Mouse (Mus musculus) adrenal gland, postnatal 10 days (tissue): ENCODE data around the gene Zc3hav1l. TPM values are rescaled to one million over a fixed set of nuclear protein-coding genes. Genes with fewer than 3 reads are reported as not detected.
A peak's percentile ranks its signal among the peaks of the same experiment; 100 is the strongest.

Source experiments
- DNase-seq: peaks from one replicate; pipeline ENCODE4 v3.0.0; 2021; ENCODE audit warnings: mixed read lengths
- total RNA-seq, 2 experiments: library from RNA; stranded (reverse); gene quantifications; 2 replicates each; pipeline ENCODE4 v1.2.3; 2021

The Zc3hav1l gene
- total RNA-seq, 2 experiments from 2014 or later = 4.3 to 6.0 TPM

GRCm38 (mm10) chr6:38264466-38264865, 34.6 kb downstream of the Zc3hav1l start:
- DNase-seq = peak; percentile 25

- DNase-seq = no peak
Measured at GRCm38 (mm10) chr6:38263393-38264159, 35.5 kb downstream of the Zc3hav1l start.

GRCm38 (mm10) chr6:38261877-38262276, 37.2 kb downstream of the Zc3hav1l start:
- no peak for DNase-seq

GRCm38 (mm10) chr6:38257506-38257905, 41.6 kb downstream of the Zc3hav1l start:
- no peak for DNase-seq

GRCm38 (mm10) chr6:38256793-38257192, 42.3 kb downstream of the Zc3hav1l start:
- DNase-seq = no peak

- DNase-seq = no peak
Measured at GRCm38 (mm10) chr6:38255794-38256193, 43.3 kb downstream of the Zc3hav1l start.

- DNase-seq = peak; percentile 88
Measured at GRCm38 (mm10) chr6:38253736-38254641, 45.1 kb downstream of the Zc3hav1l start, which contains the start of gene D630045J12Rik. Gene D630045J12Rik, minus strand, starts transcription at chr6:38254009.

- DNase-seq = no peak
Measured at GRCm38 (mm10) chr6:38252766-38253735, 46.0 kb downstream of the Zc3hav1l start.

GRCm38 (mm10) chr6:38252139-38252538, 46.9 kb downstream of the Zc3hav1l start:
- no peak for DNase-seq

- no peak for DNase-seq
Measured at GRCm38 (mm10) chr6:38251464-38251863, 47.6 kb downstream of the Zc3hav1l start.

GRCm38 (mm10) chr6:38247362-38247761, 51.7 kb downstream of the Zc3hav1l start:
- DNase-seq = no peak

- DNase-seq = no peak
Measured at GRCm38 (mm10) chr6:38244806-38245205, 54.3 kb downstream of the Zc3hav1l start.

GRCm38 (mm10) chr6:38244167-38244566, 54.9 kb downstream of the Zc3hav1l start:
- DNase-seq = no peak

GRCm38 (mm10) chr6:38242833-38243232, 56.2 kb downstream of the Zc3hav1l start:
- no peak for DNase-seq

- no peak for DNase-seq
Measured at GRCm38 (mm10) chr6:38242295-38242830, 56.7 kb downstream of the Zc3hav1l start.

GRCm38 (mm10) chr6:38241508-38241907, 57.6 kb downstream of the Zc3hav1l start:
- no peak for DNase-seq

GRCm38 (mm10) chr6:38240618-38241017, 58.4 kb downstream of the Zc3hav1l start:
- DNase-seq = no peak

GRCm38 (mm10) chr6:38238382-38238781, 60.7 kb downstream of the Zc3hav1l start:
- DNase-seq = no peak
